Mouse (Mus musculus) cortical plate, adult 2 months (tissue): ENCODE results near the gene Slc7a11. TPM values are rescaled to one million over a fixed set of nuclear protein-coding genes. Genes with fewer than 3 reads are reported as not detected.
A peak's percentile ranks its signal among the peaks of the same experiment; 100 is the strongest.

Experiments used
- H3K27ac ChIP-seq: fragments of 200-500 bp; 2 replicates; pipeline ENCODE4 v1.5.1; 2012; ENCODE audit warnings: low read length, control low read depth, inconsistent platforms; ENCODE audit not compliant: insufficient read depth
- H3K4me1 ChIP-seq: fragments of 200-500 bp; 2 replicates; pipeline ENCODE4 v1.6.1; 2011; ENCODE audit warnings: low read length; ENCODE audit not compliant: control insufficient read depth, insufficient read depth
- H3K4me3 ChIP-seq: fragments of 200-500 bp; 2 replicates; pipeline ENCODE4 v1.5.1; 2011; ENCODE audit warnings: mild to moderate bottlenecking, low read length, control low read depth; ENCODE audit not compliant: insufficient read depth
- CTCF ChIP-seq: fragments of 200-500 bp; IDR thresholded peaks from 2 replicates; pipeline ENCODE4 v1.5.1; 2011; ENCODE audit warnings: mild to moderate bottlenecking, control low read depth, low read length; ENCODE audit not compliant: insufficient read depth; ENCODE audit errors: extremely low read depth
- POLR2A ChIP-seq: fragments of 200-500 bp; IDR thresholded peaks from 2 replicates; pipeline ENCODE4 v1.6.1; 2011; ENCODE audit warnings: mild to moderate bottlenecking, low read length, control low read depth; ENCODE audit not compliant: insufficient read depth; ENCODE audit errors: extremely low read depth
- polyA plus RNA-seq: library from polyadenylated mRNA; depleted of rRNA; stranded (reverse); fragments of >200 nt; gene quantifications from 2 replicates; pipeline ENCODE4 v1.2.3, GENCODE M21; 2012; rRNA removed

The Slc7a11 gene
- 15.0 and 18.1 TPM in 2 replicates for polyA plus RNA-seq

DNA sequence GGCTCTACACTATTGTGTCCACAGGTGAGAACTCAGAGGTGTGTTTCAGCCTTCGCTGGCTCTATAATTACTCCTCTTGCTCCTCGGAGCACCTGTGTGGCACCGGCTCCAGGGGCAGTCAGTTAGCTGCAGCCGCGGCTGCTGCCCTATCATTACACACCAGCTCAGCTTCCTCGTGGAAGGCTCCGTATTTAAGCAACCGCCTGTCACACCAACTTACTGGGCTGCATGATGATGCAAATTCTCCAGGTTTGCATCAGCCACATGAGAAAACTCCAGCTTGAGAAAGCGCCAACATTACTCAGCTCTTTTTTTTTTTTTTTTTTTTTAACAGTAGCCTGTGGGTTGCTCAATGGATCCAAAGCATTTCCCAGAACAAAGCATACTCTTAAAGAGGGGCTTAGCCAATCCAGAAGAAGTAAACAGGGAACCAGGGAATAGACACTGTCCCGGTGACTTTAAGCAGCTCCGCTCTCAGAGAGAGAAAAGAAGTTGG, at the start of gene Slc7a11:
Gene Slc7a11, minus strand, starts transcription at position 194 of the 496 bp plus-strand sequence.
- TF ChIP-seq POLR2A: no peak
- no peak for TF ChIP-seq CTCF
- H3K4me3 ChIP-seq: peak within 1 kb of the TSS; percentile 27
- H3K27ac ChIP-seq: peak within 1 kb of the TSS; percentile 41
- no peaks in the 10 kb centered on the region for H3K4me1 ChIP-seq

DNA sequence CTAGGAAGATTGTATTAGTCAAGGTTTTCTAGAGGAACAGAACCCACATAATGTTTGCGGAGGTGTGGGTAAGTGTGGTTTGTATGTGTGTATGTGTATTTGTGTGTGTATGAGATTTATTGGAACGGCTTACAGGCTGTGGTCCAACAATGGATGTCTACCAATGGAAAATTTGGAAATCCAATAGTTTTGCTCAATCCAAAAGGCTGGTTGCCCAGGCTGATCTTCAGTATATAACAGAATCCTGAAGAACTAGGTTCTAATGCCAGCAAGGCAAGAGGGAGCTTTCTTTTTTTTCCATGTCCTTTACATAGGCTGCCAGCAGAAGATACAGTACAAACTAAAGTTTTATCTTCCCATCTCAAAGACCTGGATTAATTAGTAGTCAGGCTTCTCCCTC, 48.3 kb upstream of the Slc7a11 start:
- Histone ChIP-seq H3K4me3 (no peak overlapping the region), H3K27ac (no peak overlapping the region), H3K4me1 (no peaks in the 10 kb centered on the region)
- TF ChIP-seq POLR2A (no peak), CTCF (no peak)

DNA sequence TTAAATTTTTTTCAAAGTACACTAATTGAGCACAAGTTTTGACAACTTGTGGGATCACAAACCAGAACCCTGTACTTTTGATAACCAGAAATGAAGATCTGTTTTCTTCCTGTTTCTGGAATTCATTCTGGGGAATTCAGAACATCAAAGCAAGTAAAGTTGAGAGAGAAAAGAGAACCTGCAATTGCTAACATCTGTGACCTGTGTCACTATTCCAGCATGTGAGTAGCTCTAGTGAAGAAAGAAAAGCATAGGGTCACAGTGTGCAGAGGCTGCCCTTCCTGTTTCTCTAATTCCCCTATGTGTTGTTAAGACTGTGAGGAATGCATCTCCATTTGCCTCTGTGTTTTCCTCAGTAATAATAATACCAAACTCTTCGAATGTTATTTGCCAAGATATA, 40.7 kb upstream of the Slc7a11 start:
- H3K4me1 ChIP-seq: no peaks in the 10 kb centered on the region
- TF ChIP-seq POLR2A: no peak
- H3K4me3 ChIP-seq: no peak overlapping the region
- no peak overlapping the region for H3K27ac ChIP-seq

DNA sequence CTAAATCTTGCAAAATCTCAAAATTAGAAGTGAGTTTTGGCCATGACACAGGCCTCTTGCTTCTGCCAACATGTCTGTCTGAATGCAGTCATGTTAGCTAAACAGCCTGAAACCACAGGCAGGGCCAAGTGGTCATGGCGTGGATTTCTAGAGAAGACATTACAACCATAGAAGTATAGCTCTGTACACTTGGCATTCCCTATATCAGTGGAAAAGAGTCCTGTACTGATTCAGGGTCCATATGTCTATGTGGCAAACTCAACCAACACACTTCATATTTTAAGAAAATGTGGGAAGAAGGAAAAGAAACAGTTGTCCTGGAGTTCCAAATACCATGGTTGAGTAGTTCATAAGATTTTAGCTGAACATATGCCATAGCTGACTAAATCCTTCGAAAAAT, 18.8 kb upstream of the Slc7a11 start:
- Histone ChIP-seq H3K4me3 (no peak overlapping the region), H3K4me1 (no peaks in the 10 kb centered on the region; the same call in 1 of the 2 replicates), H3K27ac (no peak overlapping the region)
- TF ChIP-seq CTCF: no peak
- no peak for TF ChIP-seq POLR2A

DNA sequence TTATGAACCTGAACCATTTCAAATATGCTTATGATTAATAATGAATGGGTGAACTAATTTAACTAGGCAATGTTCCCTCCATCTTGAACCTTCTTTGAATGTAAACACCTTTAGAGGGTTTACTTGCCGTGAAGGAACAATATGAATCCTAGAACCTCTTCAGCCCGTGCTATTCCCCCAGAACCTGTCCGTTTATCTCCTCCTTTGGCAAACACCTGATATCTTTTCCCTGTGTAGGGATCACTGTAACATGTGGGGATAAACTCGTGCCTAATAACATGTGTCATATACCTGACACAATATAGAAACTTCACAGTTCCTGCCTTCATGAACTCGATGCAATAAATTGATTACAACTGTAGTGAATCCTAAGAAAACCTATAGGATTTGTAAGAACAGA, 13.7 kb upstream of the Slc7a11 start:
- Histone ChIP-seq H3K4me3 (no peak overlapping the region), H3K4me1 (no peaks in the 10 kb centered on the region), H3K27ac (no peak overlapping the region)
- TF ChIP-seq POLR2A: no peak
- no peak for TF ChIP-seq CTCF

DNA sequence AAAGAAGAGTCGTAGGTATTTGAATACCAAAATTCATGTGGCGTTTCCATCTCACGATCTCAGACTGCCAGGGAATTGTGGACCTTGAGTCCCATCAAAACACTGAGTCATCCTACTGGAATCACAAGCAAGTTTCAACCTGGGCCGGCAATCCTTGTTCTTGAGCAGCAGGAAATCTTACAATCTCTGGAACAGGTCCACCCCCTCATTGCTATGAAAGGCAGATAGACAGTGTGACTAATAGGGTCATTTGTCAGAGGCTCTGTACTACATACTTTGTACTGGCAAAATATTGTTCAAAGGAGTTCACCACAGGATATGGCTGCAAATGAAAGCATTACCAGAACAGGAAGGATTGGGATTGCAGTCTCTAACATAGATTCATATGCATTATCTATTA, 13.2 kb upstream of the Slc7a11 start:
- H3K27ac ChIP-seq: no peak overlapping the region
- TF ChIP-seq POLR2A: no peak
- H3K4me1 ChIP-seq: no peaks in the 10 kb centered on the region

DNA sequence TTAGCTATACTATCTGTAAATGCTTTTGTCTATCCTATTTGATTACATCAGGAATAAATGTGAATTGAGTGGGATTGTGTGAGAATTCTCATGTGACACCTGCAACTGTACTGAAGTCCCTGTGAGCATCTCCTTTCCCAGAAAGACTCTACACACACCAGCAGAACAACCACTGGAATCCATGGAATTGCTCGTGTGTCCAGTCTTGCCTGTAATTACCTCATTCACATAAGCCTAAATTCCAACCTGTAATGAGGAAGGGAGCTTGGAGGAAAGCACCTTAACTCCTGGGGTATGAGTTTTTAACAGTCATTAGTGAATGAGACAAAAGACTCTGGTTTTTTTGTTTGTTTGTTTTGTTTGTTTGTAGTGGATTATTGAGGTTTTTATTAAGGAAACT, 12.6 kb upstream of the Slc7a11 start:
- Histone ChIP-seq H3K4me3 (no peak overlapping the region), H3K4me1 (no peaks in the 10 kb centered on the region), H3K27ac (no peak overlapping the region)
- TF ChIP-seq CTCF: no peak
- no peak for TF ChIP-seq POLR2A

More for the DNA sequence above, 13.2 kb upstream of the Slc7a11 start:
- H3K4me3 ChIP-seq: no peak overlapping the region

DNA sequence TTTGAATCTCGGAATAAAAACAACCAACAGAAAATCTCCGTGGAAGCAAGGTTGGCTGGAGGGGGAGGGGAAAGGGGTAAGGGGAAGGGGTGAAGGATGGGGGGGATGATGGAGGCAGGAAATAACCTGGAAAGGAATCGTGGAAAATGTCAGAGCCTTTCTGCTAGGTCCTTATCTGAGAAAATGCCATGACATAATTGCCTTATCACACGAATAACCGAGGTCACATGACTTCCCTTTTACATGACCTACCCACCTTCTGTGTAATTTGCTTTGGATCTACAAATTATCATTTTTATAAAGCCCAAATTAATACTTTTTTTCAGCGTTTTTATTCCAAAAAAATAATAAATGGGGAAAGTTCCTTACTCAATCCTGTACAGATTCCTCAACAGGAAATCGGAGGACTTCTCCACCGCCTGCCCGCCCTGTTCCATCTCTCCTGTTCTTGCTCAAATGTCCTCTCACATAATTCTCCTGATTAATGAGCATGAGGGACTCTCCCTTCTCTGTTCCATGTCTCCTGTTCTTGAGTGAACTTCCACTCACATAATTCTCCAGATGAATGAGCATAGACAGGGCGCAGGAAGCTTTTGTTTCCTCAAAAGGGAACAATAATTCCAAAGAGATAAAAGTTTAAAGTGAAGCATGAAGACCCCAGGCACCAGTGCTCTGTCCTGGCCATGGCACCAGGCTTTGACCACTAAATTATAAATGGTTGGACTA, 1.8 kb upstream of the Slc7a11 start:
- no peak overlapping the region for H3K4me3 ChIP-seq
- TF ChIP-seq CTCF: no peak
- TF ChIP-seq POLR2A: no peak
- no peaks in the 10 kb centered on the region for H3K4me1 ChIP-seq
- H3K27ac ChIP-seq: no peak overlapping the region

DNA sequence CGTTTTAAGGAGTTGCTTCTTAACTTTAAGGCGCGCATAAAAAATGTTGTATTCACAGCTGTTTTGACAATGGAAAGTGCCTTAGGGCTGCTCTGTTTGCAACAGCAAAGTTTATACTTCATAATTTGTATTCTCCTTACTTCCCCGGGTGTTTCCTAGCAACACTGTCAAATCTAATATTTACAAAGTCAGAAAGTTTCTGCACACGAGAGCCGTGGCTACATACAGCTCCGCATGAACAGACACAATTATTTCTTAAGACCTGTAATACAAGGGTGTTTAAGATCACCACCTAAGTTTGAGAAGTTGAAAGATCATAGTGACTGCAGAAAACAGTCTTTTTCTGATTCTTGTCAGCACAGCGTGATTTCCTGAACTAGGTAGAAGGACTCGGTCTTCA, 528 bp upstream of the Slc7a11 start:
- no peak for TF ChIP-seq POLR2A
- TF ChIP-seq CTCF: no peak
- Histone ChIP-seq H3K27ac (no peak overlapping the region), H3K4me1 (no peaks in the 10 kb centered on the region), H3K4me3 (peak overlapping the region; percentile 27; the same call in 1 of the 2 replicates)
